Mouse (Mus musculus): ENCODE measurements around the gene Cdk17.

Cdk17 gene

GRCm38 (mm10) chr10:93231893-93232292 is 71.2 kb downstream of the Cdk17 start:
- DNase-seq, result no peak

GRCm38 (mm10) chr10:93233665-93234194 is 73.1 kb downstream of the Cdk17 start:
- DNase-seq, result no peak

GRCm38 (mm10) chr10:93234692-93235091 is 74.0 kb downstream of the Cdk17 start:
- no peak for DNase-seq

GRCm38 (mm10) chr10:93239201-93239806 is 78.6 kb downstream of the Cdk17 start:
- DNase-seq, result no peak

- DNase-seq, result no peak
Observed at GRCm38 (mm10) chr10:93242208-93242607, 81.5 kb downstream of the Cdk17 start.

GRCm38 (mm10) chr10:93242861-93243260 is 82.2 kb downstream of the Cdk17 start:
- DNase-seq, result no peak

GRCm38 (mm10) chr10:93244209-93244705 is 83.6 kb downstream of the Cdk17 start:
- no peak for DNase-seq

- no peak for DNase-seq
Observed at GRCm38 (mm10) chr10:93246185-93246920, 85.7 kb downstream of the Cdk17 start.

GRCm38 (mm10) chr10:93247422-93247821 is 86.7 kb downstream of the Cdk17 start:
- DNase-seq, result no peak

GRCm38 (mm10) chr10:93247902-93248301 is 87.2 kb downstream of the Cdk17 start:
- DNase-seq, result no peak

- DNase-seq, result no peak
Observed at GRCm38 (mm10) chr10:93248416-93248815, 87.7 kb downstream of the Cdk17 start.

GRCm38 (mm10) chr10:93249901-93250300 is 89.2 kb downstream of the Cdk17 start:
- DNase-seq, result no peak

GRCm38 (mm10) chr10:93250436-93251317 is 90.0 kb downstream of the Cdk17 start:
- DNase-seq, result no peak

GRCm38 (mm10) chr10:93251426-93251825 is 90.8 kb downstream of the Cdk17 start:
- DNase-seq, result no peak

GRCm38 (mm10) chr10:93252661-93253060 is 92.0 kb downstream of the Cdk17 start:
- no peak for DNase-seq

GRCm38 (mm10) chr10:93253156-93253555 is 92.5 kb downstream of the Cdk17 start:
- no peak for DNase-seq

GRCm38 (mm10) chr10:93255294-93255693 is 94.6 kb downstream of the Cdk17 start:
- peak in 1 of 2 experiments; percentile 24 for DNase-seq

GRCm38 (mm10) chr10:93259826-93260225 is 99.2 kb downstream of the Cdk17 start:
- peak in 1 of 2 experiments; percentile 32 for DNase-seq

GRCm38 (mm10) chr10:93261132-93261980 is 100.7 kb downstream of the Cdk17 start:
- DNase-seq, result peak; percentile 46 to 65

- DNase-seq, result peak; percentile 42 to 51
Observed at GRCm38 (mm10) chr10:93261981-93262499, 101.4 kb downstream of the Cdk17 start.

- peak in 1 of 2 experiments; percentile 34 for DNase-seq
Observed at GRCm38 (mm10) chr10:93263431-93263830, 102.8 kb downstream of the Cdk17 start.

- peak in 1 of 2 experiments; percentile 21 for DNase-seq
Observed at GRCm38 (mm10) chr10:93264001-93264400, 103.3 kb downstream of the Cdk17 start.

Data from lung, postnatal 4 days (tissue).